Mouse (Mus musculus) B cell, adult 62 days (primary cell): ENCODE results near the gene Olfr832. TPM values are rescaled to one million over a fixed set of nuclear protein-coding genes. Genes with fewer than 3 reads are reported as not detected.

ENCODE experiments used
- total RNA-seq: library from RNA; stranded (reverse); gene quantifications from 4 replicates; pipeline ENCODE4 v1.2.4, GENCODE M21; 2023

Gene Olfr832
- total RNA-seq = not detected in 4 replicates

DNA sequence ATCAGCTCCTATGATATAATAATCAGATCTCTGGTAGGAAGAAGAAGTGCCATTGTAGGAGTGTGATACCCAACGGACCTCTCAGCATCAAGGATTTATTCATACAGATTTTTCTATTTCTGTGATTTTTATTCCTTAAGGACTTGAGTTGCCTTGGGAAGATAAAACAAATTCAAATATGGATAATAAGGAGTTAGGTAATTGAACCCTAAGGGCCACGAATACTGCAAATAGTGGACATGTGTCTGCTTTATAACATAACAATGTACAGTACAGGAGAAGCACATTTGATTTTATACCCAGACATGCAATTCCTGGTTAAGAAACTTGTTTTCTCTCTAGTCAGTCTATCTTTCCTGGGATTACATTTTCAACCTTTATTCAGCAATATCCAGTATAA is at the start of gene Olfr832:
Olfr832 (plus strand) TSS at position 301 of the 400 bp plus-strand sequence.

GRCm38 (mm10) chr9:18987690-18988089 is 50.8 kb downstream of the Olfr832 start, which contains the start of gene Olfr834:
Gene Olfr834, plus strand, starts transcription at chr9:18987990.

Other genes starting within 250 kb of the Olfr832 start
- not detected in 4 replicates for gene Olfr24, start 173.1 kb upstream of the Olfr832 start, total RNA-seq
- not detected in 4 replicates for gene Olfr828, start 117.6 kb upstream of the Olfr832 start, total RNA-seq
- gene Olfr829, start 82.2 kb upstream of the Olfr832 start, total RNA-seq = not detected in 4 replicates
- gene Olfr830, start 62.4 kb upstream of the Olfr832 start, total RNA-seq = not detected in 4 replicates
- gene Olfr834, start 50.9 kb downstream of the Olfr832 start, total RNA-seq = not detected in 4 replicates
- gene Olfr835, start 95.6 kb downstream of the Olfr832 start, total RNA-seq = not detected in 4 replicates
- not detected in 4 replicates for gene Olfr836, start 183.3 kb downstream of the Olfr832 start, total RNA-seq
- gene Olfr837, start 199.2 kb downstream of the Olfr832 start, total RNA-seq = not detected in 4 replicates
- not detected in 4 replicates for gene Olfr839-ps1, start 240.2 kb downstream of the Olfr832 start, total RNA-seq